11 mouse cellular contexts compared by ENCODE assay signal in genomic region chr3:41552777-41553548, GRCm38 (mm10). TPM values are rescaled to one million over a fixed set of nuclear protein-coding genes. Genes with fewer than 3 reads are reported as not detected.
DNase-seq lines count a peak whose midpoint lies in the region; ATAC-seq lines count a peak whose summit lies in the region.
"Had no signal": no experiment of that assay in that cellular context is flagged by ENCODE, and none has a peak within 500 bp of the region (broad histone marks: within the 10 kb centered on the region; RNA-seq: fewer than 3 reads in every experiment).

No protein-coding gene starts in this region.

- DNase-seq in ovary, adult 18-20 months (ENCODE audit: low spot score) = peak; percentile 56
- no peak for DNase-seq in ovary, postnatal 14 days (ENCODE audit: low spot score)
- peak; percentile 26 for DNase-seq in liver, embryonic 13.5 days
- peak; percentile 85 for DNase-seq in yolk sac, embryonic 10.5 days (ENCODE audit: low spot score)
- DNase-seq in layer of hippocampus, postnatal 36 days = no peak
- no peak for DNase-seq in adrenal gland, postnatal 10 days
- DNase-seq: kidney, adult 8-10 months; lung, postnatal 14 days; thymus, adult 2 months had no signal

- no peak overlapping the region for H3K4me3 ChIP-seq in liver, embryonic 13.5 days (replicated peaks)
- H3K4me3 ChIP-seq: hindbrain, embryonic 12.5 days had no signal

- peak overlapping the region; percentile 28; the same call in 1 of the 2 replicates for H3K4me2 ChIP-seq in liver, embryonic 13.5 days
- H3K4me2 ChIP-seq: hindbrain, embryonic 12.5 days had no signal

- 21% methylated on average over 11 of the region's 11 CpGs for WGBS in liver, embryonic 13.5 days (ENCODE audit: insufficient replicate concordance)

- peak overlapping the region; percentile 43; the same call in 1 of the 2 replicates for H3K27ac ChIP-seq in liver, embryonic 13.5 days
- H3K27ac ChIP-seq: hindbrain, embryonic 12.5 days had no signal

- H3K27me3 ChIP-seq in liver, embryonic 13.5 days = no peaks in the 10 kb centered on the region
- H3K27me3 ChIP-seq: hindbrain, embryonic 12.5 days had no signal

- no peaks in the 10 kb centered on the region for H3K9me3 ChIP-seq in liver, embryonic 13.5 days (replicated peaks)

- H3K9ac ChIP-seq in liver, embryonic 13.5 days = no peak overlapping the region
- H3K9ac ChIP-seq: hindbrain, embryonic 12.5 days had no signal

- no peaks in the 10 kb centered on the region for H3K36me3 ChIP-seq in liver, embryonic 13.5 days
- H3K36me3 ChIP-seq: hindbrain, embryonic 12.5 days had no signal

- peak; percentile 91 for ATAC-seq in common myeloid progenitor, adult 5-6 weeks (replicated peaks; ENCODE audit: low read depth, poor library complexity, severe bottlenecking)
- ATAC-seq in liver, embryonic 13.5 days (ENCODE audit: low read depth) = peak; percentile 61

- H3K4me1 ChIP-seq in liver, embryonic 13.5 days (replicated peaks) = peaks cover 40% of the 10 kb centered on the region
- H3K4me1 ChIP-seq: hindbrain, embryonic 12.5 days had no signal

RNA-seq across cellular contexts. Expression of gene Jade1, which starts 2.6 kb away (rescaled TPM):
- 34.5 and 39.4 TPM in 2 replicates for total RNA-seq in common myeloid progenitor, adult 5-6 weeks (2017)
- 11.3 and 12.7 TPM in 2 replicates for polyA plus RNA-seq in liver, embryonic 13.5 days (2015; fragmentation: Nextera tagmentation; extraction: Ambion mirVana)
- total RNA-seq in layer of hippocampus, postnatal 36 days (2021) = 10 to 100 TPM; 26.5 to 29.1 TPM
- 10 to 100 TPM; 43.5 to 51.6 TPM for total RNA-seq in adrenal gland, postnatal 10 days (2021)

Comparison
In these comparisons a context has a peak if more than half of its experiments do, and no peak if none do; other contexts are left out.
1. DNase-seq: peak in ovary, adult 18-20 months (single experiment), liver, embryonic 13.5 days (single experiment) and yolk sac, embryonic 10.5 days (single experiment); none in ovary, postnatal 14 days (single experiment), layer of hippocampus, postnatal 36 days (0 of 2) and adrenal gland, postnatal 10 days (single experiment).